Mouse (Mus musculus): ENCODE results near the gene Rock2. TPM values are rescaled to one million over a fixed set of nuclear protein-coding genes. Genes with fewer than 3 reads are reported as not detected.

The Rock2 gene
- total and polyA plus RNA-seq, 2 experiments from 2014 or later, result 10.5 to 43.1 TPM

- Histone ChIP-seq H3K4me3 (ENCODE audit: low read depth, low read length) (no peak overlapping the region), H3K4me1 (ENCODE audit: insufficient read depth) (no peaks in the 10 kb centered on the region), H3K27ac (ENCODE audit: low read depth, low read length) (no peak overlapping the region), H3K9me3 (ENCODE audit: low read length) (no peaks in the 10 kb centered on the region), H3K36me3 (ENCODE audit: insufficient read depth) (no peaks in the 10 kb centered on the region), H3K9ac (no peak overlapping the region), H3K27me3 (ENCODE audit: insufficient read depth, low read length) (no peaks in the 10 kb centered on the region), H3K4me2 (ENCODE audit: low read depth) (no peak overlapping the region)
- ATAC-seq (no peak), DNase-seq (no peak)
- 83% methylated on average over 3 of the region's 3 CpGs for WGBS
- TF ChIP-seq CTCF (IDR thresholded peaks at IDR 0.05; ENCODE audit: low read depth), result no peak
These were observed 28.8 kb upstream of the Rock2 start for GRCm38 (mm10) chr12:16865871-16866270.

GRCm38 (mm10) chr12:16866460-16866859, 28.2 kb upstream of the Rock2 start:
- Histone ChIP-seq H3K36me3 (ENCODE audit: insufficient read depth) (no peaks in the 10 kb centered on the region), H3K9me3 (ENCODE audit: low read length) (no peaks in the 10 kb centered on the region), H3K9ac (no peak overlapping the region), H3K4me2 (ENCODE audit: low read depth) (no peak overlapping the region), H3K4me3 (ENCODE audit: low read depth, low read length) (no peak overlapping the region), H3K27me3 (ENCODE audit: insufficient read depth, low read length) (no peaks in the 10 kb centered on the region), H3K4me1 (ENCODE audit: insufficient read depth) (no peaks in the 10 kb centered on the region), H3K27ac (ENCODE audit: low read depth, low read length) (no peak overlapping the region)
- 84% methylated on average over 3 of the region's 3 CpGs for WGBS
- ATAC-seq (no peak), DNase-seq (no peak)
- no peak for TF ChIP-seq CTCF (IDR thresholded peaks at IDR 0.05; ENCODE audit: low read depth)

- DNase-seq (no peak), ATAC-seq (no peak)
- H3K9me3 ChIP-seq (ENCODE audit: low read length), result no peaks in the 10 kb centered on the region
- no peaks in the 10 kb centered on the region for H3K27me3 ChIP-seq (ENCODE audit: insufficient read depth, low read length)
- H3K4me1 ChIP-seq (ENCODE audit: insufficient read depth), result no peaks in the 10 kb centered on the region
- H3K4me3 ChIP-seq (ENCODE audit: low read depth, low read length), result no peak overlapping the region
- 75% methylated on average over 7 of the region's 7 CpGs for WGBS
- no peak overlapping the region for H3K4me2 ChIP-seq (ENCODE audit: low read depth)
- no peak overlapping the region for H3K9ac ChIP-seq
- H3K27ac ChIP-seq (ENCODE audit: low read depth, low read length), result no peak overlapping the region
- TF ChIP-seq CTCF (IDR thresholded peaks at IDR 0.05; ENCODE audit: low read depth), result no peak
- H3K36me3 ChIP-seq (ENCODE audit: insufficient read depth), result no peaks in the 10 kb centered on the region
These were observed 27.4 kb upstream of the Rock2 start for GRCm38 (mm10) chr12:16867306-16867705.

- ATAC-seq (no peak), DNase-seq (no peak)
- no peak overlapping the region for H3K27ac ChIP-seq (ENCODE audit: low read depth, low read length)
- no peaks in the 10 kb centered on the region for H3K27me3 ChIP-seq (ENCODE audit: insufficient read depth, low read length)
- H3K9me3 ChIP-seq (ENCODE audit: low read length), result no peaks in the 10 kb centered on the region
- H3K9ac ChIP-seq, result no peak overlapping the region
- H3K36me3 ChIP-seq (ENCODE audit: insufficient read depth), result no peaks in the 10 kb centered on the region
- H3K4me1 ChIP-seq (ENCODE audit: insufficient read depth), result no peaks in the 10 kb centered on the region
- no peak for TF ChIP-seq CTCF (IDR thresholded peaks at IDR 0.05; ENCODE audit: low read depth)
- no peak overlapping the region for H3K4me2 ChIP-seq (ENCODE audit: low read depth)
- 83% methylated on average over 6 of the region's 6 CpGs for WGBS
- H3K4me3 ChIP-seq (ENCODE audit: low read depth, low read length), result no peak overlapping the region
These were observed 26.1 kb upstream of the Rock2 start for GRCm38 (mm10) chr12:16868618-16869017.

GRCm38 (mm10) chr12:16869091-16869778, 25.5 kb upstream of the Rock2 start:
- Histone ChIP-seq H3K4me2 (ENCODE audit: low read depth) (no peak overlapping the region), H3K4me1 (ENCODE audit: insufficient read depth) (no peaks in the 10 kb centered on the region), H3K4me3 (ENCODE audit: low read depth, low read length) (no peak overlapping the region), H3K27ac (ENCODE audit: low read depth, low read length) (no peak overlapping the region), H3K9ac (no peak overlapping the region), H3K36me3 (ENCODE audit: insufficient read depth) (no peaks in the 10 kb centered on the region), H3K9me3 (ENCODE audit: low read length) (no peaks in the 10 kb centered on the region), H3K27me3 (ENCODE audit: insufficient read depth, low read length) (no peaks in the 10 kb centered on the region)
- no peak for DNase-seq
- WGBS, result 82% methylated on average over 8 of the region's 8 CpGs
- no peak for TF ChIP-seq CTCF (IDR thresholded peaks at IDR 0.05; ENCODE audit: low read depth)
- no peak for ATAC-seq

GRCm38 (mm10) chr12:16869870-16870404, 24.8 kb upstream of the Rock2 start:
- DNase-seq, result peak; percentile 23
- no peak for TF ChIP-seq CTCF (IDR thresholded peaks at IDR 0.05; ENCODE audit: low read depth)
- WGBS, result 60% methylated on average over 9 of the region's 9 CpGs
- Histone ChIP-seq H3K4me3 (ENCODE audit: low read depth, low read length) (no peak overlapping the region), H3K4me2 (ENCODE audit: low read depth) (no peak overlapping the region), H3K4me1 (ENCODE audit: insufficient read depth) (no peaks in the 10 kb centered on the region), H3K27me3 (ENCODE audit: insufficient read depth, low read length) (no peaks in the 10 kb centered on the region), H3K27ac (ENCODE audit: low read depth, low read length) (peak overlapping the region; percentile 54; the same call in 1 of the 2 replicates), H3K9me3 (ENCODE audit: low read length) (no peaks in the 10 kb centered on the region), H3K36me3 (ENCODE audit: insufficient read depth) (no peaks in the 10 kb centered on the region), H3K9ac (no peak overlapping the region)
- ATAC-seq, result peak; percentile 79

GRCm38 (mm10) chr12:16870405-16871068, 24.2 kb upstream of the Rock2 start:
- ATAC-seq, result peak; percentile 23
- Histone ChIP-seq H3K36me3 (ENCODE audit: insufficient read depth) (no peaks in the 10 kb centered on the region), H3K9me3 (ENCODE audit: low read length) (no peaks in the 10 kb centered on the region), H3K4me2 (ENCODE audit: low read depth) (no peak overlapping the region), H3K4me1 (ENCODE audit: insufficient read depth) (no peaks in the 10 kb centered on the region), H3K27me3 (ENCODE audit: insufficient read depth, low read length) (no peaks in the 10 kb centered on the region), H3K27ac (ENCODE audit: low read depth, low read length) (0 out of 2 replicates have a peak overlapping the region, but pooled peaks have one; percentile 54), H3K9ac (no peak overlapping the region), H3K4me3 (ENCODE audit: low read depth, low read length) (no peak overlapping the region)
- 56% methylated on average over 8 of the region's 8 CpGs for WGBS
- DNase-seq, result no peak
- TF ChIP-seq CTCF (IDR thresholded peaks at IDR 0.05; ENCODE audit: low read depth), result no peak

All from forebrain, postnatal 0 days (tissue).